Mouse (Mus musculus): ENCODE data around the gene Zbed3.
A peak's percentile ranks its signal among the peaks of the same experiment; 100 is the strongest.
"Not testable (repeated sequence)": the region's sequence is repeated elsewhere in the genome, so short reads cannot be mapped to it uniquely, and the experiment has no call there.

Gene Zbed3

DNA sequence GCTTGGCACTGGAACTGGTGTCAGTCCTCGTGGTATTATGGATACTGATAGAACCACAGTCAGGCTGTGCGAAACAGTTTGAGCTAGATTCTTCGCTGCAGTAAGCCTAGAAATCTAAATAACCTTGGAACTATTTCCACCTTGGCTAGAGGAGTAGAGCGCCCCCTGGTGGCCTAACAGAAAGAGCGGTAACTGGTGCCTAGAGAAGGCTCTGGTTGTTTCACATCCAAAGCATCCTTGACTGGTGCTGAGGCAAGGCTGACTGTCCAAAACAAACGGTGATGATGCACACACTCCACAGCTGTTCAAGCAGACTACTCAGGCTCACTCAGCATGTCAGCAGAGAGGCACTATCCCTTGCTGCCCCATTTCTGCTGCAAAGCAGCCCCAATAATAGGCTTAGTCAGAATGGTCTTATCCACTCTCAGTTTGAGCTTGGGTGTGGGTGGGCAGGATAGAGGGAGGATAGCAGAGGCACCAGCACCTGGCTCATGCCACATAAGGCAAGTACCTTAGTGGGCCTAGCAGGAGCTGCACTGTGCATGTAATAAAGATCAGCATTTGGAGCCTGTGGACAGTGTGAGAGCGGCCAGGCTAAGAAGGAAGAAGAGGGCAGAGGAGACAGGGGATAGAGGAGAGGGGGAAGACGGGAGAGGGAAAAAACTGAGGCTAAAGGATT is 23.7 kb downstream of the Zbed3 start:
- Histone ChIP-seq H3K4me3 (replicated peaks; ENCODE audit: low read length) (no peak overlapping the region), H3K27me3 (ENCODE audit: insufficient read depth, low read length) (no peaks in the 10 kb centered on the region), H3K36me3 (ENCODE audit: insufficient read depth, low read length) (peaks cover 26% of the 10 kb centered on the region), H3K9me3 (ENCODE audit: low read length) (no peaks in the 10 kb centered on the region), H3K4me1 (replicated peaks; ENCODE audit: low read depth, low read length) (0 out of 2 replicates have a peak, but pooled peaks cover 12% of the 10 kb centered on the region)
- TF ChIP-seq CTCF (conservative IDR thresholded peaks at IDR 0.05; ENCODE audit: low read length), result peak; percentile 85
- no peak for TF ChIP-seq POU5F1 (IDR thresholded peaks at IDR 0.05; ENCODE audit: borderline replicate concordance, low read length)

DNA sequence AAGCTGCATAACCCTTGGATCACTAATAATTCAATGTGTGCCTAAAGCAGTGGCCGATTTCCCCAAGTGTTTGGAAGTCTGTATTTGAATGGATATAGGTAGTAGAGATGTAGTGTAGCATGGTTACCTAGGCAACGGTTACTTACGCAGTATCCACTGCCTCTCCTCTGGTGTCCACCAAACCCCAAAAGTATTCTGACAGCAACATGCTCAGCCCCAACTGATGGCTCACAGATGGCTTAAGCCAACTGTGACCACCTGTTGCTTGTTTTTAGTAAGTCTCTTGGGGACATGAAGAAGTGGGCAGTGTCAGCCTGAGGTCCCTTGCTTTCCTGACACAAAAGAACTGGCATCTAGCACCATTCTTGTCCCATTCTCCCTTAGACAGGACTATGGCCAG is 25.1 kb downstream of the Zbed3 start:
- no peak overlapping the region for H3K4me3 ChIP-seq (replicated peaks; ENCODE audit: low read length)
- H3K36me3 ChIP-seq (ENCODE audit: insufficient read depth, low read length), result peaks cover 38% of the 10 kb centered on the region
- H3K4me1 ChIP-seq (replicated peaks; ENCODE audit: low read depth, low read length), result 0 out of 2 replicates have a peak, but pooled peaks cover 12% of the 10 kb centered on the region
- no peaks in the 10 kb centered on the region for H3K9me3 ChIP-seq (ENCODE audit: low read length)
- H3K27me3 ChIP-seq (ENCODE audit: insufficient read depth, low read length), result no peaks in the 10 kb centered on the region
- TF ChIP-seq CTCF (conservative IDR thresholded peaks at IDR 0.05; ENCODE audit: low read length) (no peak), POU5F1 (IDR thresholded peaks at IDR 0.05; ENCODE audit: borderline replicate concordance, low read length) (no peak), NANOG (IDR thresholded peaks at IDR 0.05; ENCODE audit: borderline replicate concordance, low read length) (no peak)

DNA sequence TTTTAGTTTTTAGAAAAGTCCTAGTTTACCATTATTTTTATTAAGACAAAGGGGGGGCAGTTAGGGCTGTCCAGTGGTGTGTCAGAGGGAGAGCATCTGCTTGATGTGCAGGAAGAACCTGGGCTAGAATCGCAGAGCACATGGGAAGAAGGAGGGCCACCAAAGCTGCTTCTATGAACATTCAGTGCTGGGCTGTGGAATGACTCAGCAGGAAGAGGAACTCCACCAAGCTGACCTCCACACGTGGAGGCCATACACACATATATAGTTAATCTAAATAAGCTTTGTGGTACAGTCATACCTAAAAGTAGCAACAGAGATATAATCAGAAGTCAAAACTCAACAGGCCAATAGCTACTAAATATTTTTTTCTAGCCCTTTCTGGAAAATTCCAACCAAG is 34.8 kb downstream of the Zbed3 start:
- no peaks in the 10 kb centered on the region for H3K27me3 ChIP-seq (ENCODE audit: insufficient read depth, low read length)
- H3K4me3 ChIP-seq (replicated peaks; ENCODE audit: low read length), result no peak overlapping the region
- H3K4me1 ChIP-seq (replicated peaks; ENCODE audit: low read depth, low read length), result no peaks in the 10 kb centered on the region
- H3K9me3 ChIP-seq (ENCODE audit: low read length), result no peaks in the 10 kb centered on the region
- H3K36me3 ChIP-seq (ENCODE audit: insufficient read depth, low read length), result peaks cover 99% of the 10 kb centered on the region
- TF ChIP-seq POU5F1 (IDR thresholded peaks at IDR 0.05; ENCODE audit: borderline replicate concordance, low read length) (no peak), NANOG (IDR thresholded peaks at IDR 0.05; ENCODE audit: borderline replicate concordance, low read length) (no peak), CTCF (conservative IDR thresholded peaks at IDR 0.05; ENCODE audit: low read length) (no peak)

DNA sequence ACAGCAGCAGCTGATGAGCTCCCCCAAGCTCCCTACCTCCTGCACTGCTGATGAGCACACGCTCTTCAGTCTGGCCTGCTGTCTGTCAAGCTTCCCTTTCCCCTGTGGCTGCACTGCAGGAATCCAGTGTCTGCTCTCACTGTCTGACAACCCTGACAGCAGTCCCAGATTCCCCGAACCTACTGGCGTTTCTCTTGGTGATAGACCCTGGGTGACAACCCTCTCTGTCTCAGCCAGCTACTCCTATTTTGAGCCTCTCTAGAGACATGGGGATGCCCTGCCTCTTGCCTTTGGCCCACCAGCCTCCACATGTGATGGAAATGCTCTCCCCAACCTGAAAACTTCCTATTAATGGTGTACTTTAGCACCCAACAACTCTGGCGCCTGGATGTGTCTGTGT is 40.0 kb downstream of the Zbed3 start:
- Histone ChIP-seq H3K4me1 (replicated peaks; ENCODE audit: low read depth, low read length) (no peaks in the 10 kb centered on the region; the same call in 1 of the 2 replicates), H3K9me3 (ENCODE audit: low read length) (no peaks in the 10 kb centered on the region), H3K36me3 (ENCODE audit: insufficient read depth, low read length) (peaks cover 94% of the 10 kb centered on the region), H3K4me3 (replicated peaks; ENCODE audit: low read length) (no peak overlapping the region), H3K27me3 (ENCODE audit: insufficient read depth, low read length) (no peaks in the 10 kb centered on the region)
- TF ChIP-seq NANOG (IDR thresholded peaks at IDR 0.05; ENCODE audit: borderline replicate concordance, low read length), result no peak
- TF ChIP-seq POU5F1 (IDR thresholded peaks at IDR 0.05; ENCODE audit: borderline replicate concordance, low read length), result no peak
- no peak for TF ChIP-seq CTCF (conservative IDR thresholded peaks at IDR 0.05; ENCODE audit: low read length)

DNA sequence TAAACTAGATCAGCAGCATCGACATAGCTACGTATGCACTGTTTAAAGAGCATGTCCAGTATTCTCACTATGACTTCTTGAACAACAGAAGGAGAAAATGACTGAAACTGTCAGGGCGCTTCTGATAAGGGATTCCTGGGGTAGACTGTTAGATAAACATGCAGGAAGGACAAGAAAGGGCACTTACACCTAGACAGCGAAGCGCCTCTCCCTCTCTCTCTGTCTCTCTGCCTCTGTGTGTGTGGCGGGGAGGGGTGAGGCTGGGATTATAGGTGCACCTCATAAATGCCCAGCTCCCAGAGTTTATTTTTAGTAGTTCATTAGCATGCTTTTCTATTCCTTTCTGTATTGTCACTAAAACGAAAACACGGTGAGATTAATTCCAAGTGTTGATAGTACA is 42.9 kb downstream of the Zbed3 start:
- TF ChIP-seq CTCF (conservative IDR thresholded peaks at IDR 0.05; ENCODE audit: low read length) (no peak), NANOG (IDR thresholded peaks at IDR 0.05; ENCODE audit: borderline replicate concordance, low read length) (no peak), POU5F1 (IDR thresholded peaks at IDR 0.05; ENCODE audit: borderline replicate concordance, low read length) (no peak)
- H3K4me3 ChIP-seq (replicated peaks; ENCODE audit: low read length), result no peak overlapping the region
- H3K9me3 ChIP-seq (ENCODE audit: low read length), result no peaks in the 10 kb centered on the region
- no peaks in the 10 kb centered on the region; the same call in 1 of the 2 replicates for H3K4me1 ChIP-seq (replicated peaks; ENCODE audit: low read depth, low read length)
- H3K27me3 ChIP-seq (ENCODE audit: insufficient read depth, low read length), result no peaks in the 10 kb centered on the region
- peaks cover 95% of the 10 kb centered on the region for H3K36me3 ChIP-seq (ENCODE audit: insufficient read depth, low read length)

DNA sequence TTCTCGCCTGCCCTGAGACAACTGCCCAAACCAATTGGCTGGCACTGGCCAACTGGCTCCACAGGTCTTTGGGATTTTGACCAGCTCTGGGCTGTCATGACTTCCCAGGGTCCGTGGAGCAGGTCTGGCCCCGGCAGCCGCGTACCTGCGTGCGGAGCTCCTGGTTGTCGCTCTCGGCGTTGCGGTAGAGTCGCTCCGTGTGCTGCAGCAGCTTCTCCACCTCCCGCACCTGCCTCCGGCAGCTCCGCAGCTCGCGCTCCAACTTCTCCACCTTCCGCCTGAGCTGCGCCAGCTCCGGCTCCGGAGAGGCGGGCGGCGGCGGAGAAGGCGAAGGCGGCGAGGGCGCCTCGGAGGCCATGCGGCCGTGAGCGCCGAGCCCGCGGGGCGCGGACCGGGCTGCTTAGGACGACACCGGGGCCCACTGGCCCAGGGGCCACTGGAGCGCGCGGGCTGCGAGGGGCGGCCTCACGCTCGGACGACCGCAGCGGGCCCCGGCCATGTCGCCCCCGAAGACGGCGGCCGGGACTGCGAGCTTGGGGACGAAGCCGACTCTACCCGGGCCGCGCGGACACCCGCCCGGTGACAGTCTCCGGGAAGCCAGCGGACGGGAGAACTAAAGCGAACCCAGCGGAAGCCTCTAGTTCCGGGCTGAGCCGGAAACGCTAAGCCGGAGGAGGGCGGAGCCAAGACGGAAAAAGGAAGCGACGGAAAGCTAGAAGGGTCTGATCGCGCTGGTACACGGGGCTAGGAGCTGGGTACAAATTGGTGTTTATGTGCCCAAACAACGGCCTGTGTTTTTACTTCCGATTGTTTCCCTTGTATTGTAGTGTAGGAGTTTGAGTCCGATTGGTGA is 51.5 kb downstream of the Zbed3 start, which contains the start of gene Aggf1:
Aggf1 (minus strand) TSS at position 652 of the 853 bp plus-strand sequence.
- TF ChIP-seq CTCF (conservative IDR thresholded peaks at IDR 0.05; ENCODE audit: low read length), result no peak
- TF ChIP-seq POU5F1 (IDR thresholded peaks at IDR 0.05; ENCODE audit: borderline replicate concordance, low read length), result no peak
- no peak for TF ChIP-seq NANOG (IDR thresholded peaks at IDR 0.05; ENCODE audit: borderline replicate concordance, low read length)
- H3K36me3 ChIP-seq (ENCODE audit: insufficient read depth, low read length), result peaks cover 21% of the 10 kb centered on the region
- peaks cover 27% of the 10 kb centered on the region for H3K4me1 ChIP-seq (replicated peaks; ENCODE audit: low read depth, low read length)
- peak within 1 kb of the TSS; percentile 97 for H3K4me3 ChIP-seq (replicated peaks; ENCODE audit: low read length)
- no peaks in the 10 kb centered on the region for H3K27me3 ChIP-seq (ENCODE audit: insufficient read depth, low read length)
- peaks cover 12% of the 10 kb centered on the region for H3K9me3 ChIP-seq (ENCODE audit: low read length)

DNA sequence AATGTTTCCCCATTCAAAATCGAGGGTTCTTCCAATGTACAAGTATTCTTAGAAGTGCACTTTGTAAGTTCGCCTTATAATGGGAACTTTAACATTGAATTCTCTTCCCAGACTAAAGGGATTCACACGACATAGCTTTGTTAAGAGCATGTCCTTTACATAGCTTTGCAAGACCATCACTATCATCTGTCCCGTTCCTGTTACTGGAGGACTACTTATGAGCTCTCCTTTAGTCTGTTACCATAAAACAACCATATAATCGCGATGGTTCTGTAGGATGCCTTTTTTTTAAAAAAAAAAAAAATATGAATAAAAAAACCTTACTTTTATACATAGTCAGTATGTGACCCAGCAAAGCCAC is 52.1 kb downstream of the Zbed3 start:
- TF ChIP-seq CTCF (conservative IDR thresholded peaks at IDR 0.05; ENCODE audit: low read length), result no peak
- TF ChIP-seq NANOG (IDR thresholded peaks at IDR 0.05; ENCODE audit: borderline replicate concordance, low read length), result no peak
- no peak for TF ChIP-seq POU5F1 (IDR thresholded peaks at IDR 0.05; ENCODE audit: borderline replicate concordance, low read length)
- Histone ChIP-seq H3K4me1 (replicated peaks; ENCODE audit: low read depth, low read length) (peaks cover 27% of the 10 kb centered on the region), H3K9me3 (ENCODE audit: low read length) (peaks cover 12% of the 10 kb centered on the region), H3K27me3 (ENCODE audit: insufficient read depth, low read length) (no peaks in the 10 kb centered on the region), H3K36me3 (ENCODE audit: insufficient read depth, low read length) (peaks cover 15% of the 10 kb centered on the region), H3K4me3 (replicated peaks; ENCODE audit: low read length) (peak overlapping the region; percentile 97)

DNA sequence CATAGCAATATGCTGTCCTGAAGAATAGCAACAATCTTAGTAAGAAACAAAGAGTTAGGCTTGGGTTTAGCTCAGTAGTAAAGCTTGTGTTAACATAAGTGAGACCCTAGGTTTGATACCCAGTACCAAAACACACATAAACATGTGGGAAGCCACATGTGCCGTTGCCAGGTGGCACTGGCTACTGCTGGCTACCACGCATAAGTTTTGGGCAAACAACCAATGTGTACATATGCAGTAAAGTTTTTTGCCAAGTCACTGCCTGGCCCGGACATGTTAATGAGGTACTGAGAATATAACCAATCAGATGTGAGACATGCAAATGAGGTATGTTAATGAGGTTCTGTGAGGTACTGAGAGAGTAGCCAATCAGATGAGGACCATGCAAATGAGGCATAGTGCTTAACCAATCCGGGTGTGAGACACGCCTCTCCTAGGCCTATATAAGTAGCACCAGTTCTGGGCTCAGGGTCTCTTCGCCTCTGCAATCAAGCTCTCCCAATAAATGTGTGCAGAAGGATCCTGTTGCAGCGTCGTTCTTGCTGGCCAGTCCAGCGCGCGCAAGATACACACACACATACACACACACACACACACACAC is 53.4 kb downstream of the Zbed3 start:
- H3K9me3 ChIP-seq (ENCODE audit: low read length), result peaks cover 12% of the 10 kb centered on the region
- H3K4me3 ChIP-seq (replicated peaks; ENCODE audit: low read length); H3K36me3 ChIP-seq (ENCODE audit: insufficient read depth, low read length); H3K27me3 ChIP-seq (ENCODE audit: insufficient read depth, low read length): not testable (repeated sequence)
- peaks cover 27% of the 10 kb centered on the region for H3K4me1 ChIP-seq (replicated peaks; ENCODE audit: low read depth, low read length)

Measured in E14TG2a.4 (cell line).